Mouse (Mus musculus) kidney, adult 2 months (tissue): Measurements from ENCODE around the gene Col28a1.

Experiments used
- CTCF ChIP-seq: fragments of 200-500 bp; conservative IDR thresholded peaks from 2 replicates; pipeline ENCODE4 v1.5.1; 2011; ENCODE audit warnings: low read depth, mild to moderate bottlenecking, control low read depth, low read length, moderate library complexity, mixed read lengths; ENCODE audit not compliant: insufficient read depth, insufficient read length
- POLR2A ChIP-seq: fragments of 200-500 bp; IDR thresholded peaks from one replicate; pipeline ENCODE4 v1.6.1; 2011; ENCODE audit warnings: low read depth, low read length, control low read depth

DNA sequence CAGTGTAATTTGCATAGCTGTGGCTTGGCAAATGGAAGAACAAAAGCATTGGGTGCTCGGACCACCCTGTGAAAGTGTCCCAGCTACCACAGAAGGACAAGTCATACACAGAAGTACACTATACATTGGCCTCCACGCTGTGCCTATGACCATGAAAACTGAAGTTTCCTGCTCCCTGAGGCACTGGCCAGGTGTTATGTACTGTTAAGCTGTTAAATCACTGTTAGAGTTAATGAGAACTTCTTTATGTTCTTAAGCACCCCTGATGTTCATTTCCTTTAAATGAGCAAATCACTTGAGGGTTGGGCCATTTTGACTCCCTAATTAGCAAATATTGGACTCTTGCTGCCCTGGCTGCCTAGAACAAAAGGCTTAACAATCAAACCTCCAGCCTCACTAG is 73.3 kb downstream of the Col28a1 start:
- no peak for TF ChIP-seq CTCF
- TF ChIP-seq POLR2A = no peak
